Mouse (Mus musculus) thymus, postnatal 25 days (tissue): ENCODE data around the gene Endog.
"Not testable (repeated sequence)": the region's sequence is repeated elsewhere in the genome, so short reads cannot be mapped to it uniquely, and the experiment has no call there.

ENCODE experiments used
- DNase-seq: peaks from one replicate; pipeline ENCODE4 v3.0.0; 2022

Endog gene

DNA sequence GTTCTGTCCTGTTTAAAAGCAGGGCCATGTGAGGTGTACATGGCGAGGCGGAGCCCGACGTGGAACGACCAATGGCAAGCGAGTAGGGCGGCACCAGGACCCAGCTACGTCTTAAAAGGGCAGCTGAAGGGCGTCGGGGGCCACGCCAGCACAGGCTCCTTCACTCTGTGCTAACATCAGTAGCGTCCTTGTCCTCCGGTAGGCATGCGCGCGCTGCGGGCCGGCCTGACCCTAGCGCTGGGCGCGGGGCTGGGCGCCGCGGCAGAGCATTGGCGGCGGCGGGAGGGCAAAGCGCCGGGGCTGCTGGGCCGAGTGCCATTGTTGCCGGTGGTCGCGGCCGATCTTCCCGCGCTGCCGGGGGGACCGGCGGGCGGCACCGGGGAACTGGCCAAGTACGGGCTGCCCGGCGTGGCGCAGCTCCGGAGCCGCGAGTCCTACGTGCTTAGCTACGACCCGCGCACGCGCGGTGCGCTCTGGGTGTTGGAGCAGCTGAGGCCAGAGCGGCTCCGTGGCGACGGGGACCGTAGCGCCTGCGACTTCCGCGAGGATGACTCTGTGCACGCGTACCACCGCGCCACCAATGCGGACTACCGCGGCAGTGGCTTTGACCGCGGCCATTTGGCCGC lies at the start of gene Endog:
TSS of gene Endog (plus strand) at position 123 of the 626 bp plus-strand sequence.
- DNase-seq: peak; percentile 80

DNA sequence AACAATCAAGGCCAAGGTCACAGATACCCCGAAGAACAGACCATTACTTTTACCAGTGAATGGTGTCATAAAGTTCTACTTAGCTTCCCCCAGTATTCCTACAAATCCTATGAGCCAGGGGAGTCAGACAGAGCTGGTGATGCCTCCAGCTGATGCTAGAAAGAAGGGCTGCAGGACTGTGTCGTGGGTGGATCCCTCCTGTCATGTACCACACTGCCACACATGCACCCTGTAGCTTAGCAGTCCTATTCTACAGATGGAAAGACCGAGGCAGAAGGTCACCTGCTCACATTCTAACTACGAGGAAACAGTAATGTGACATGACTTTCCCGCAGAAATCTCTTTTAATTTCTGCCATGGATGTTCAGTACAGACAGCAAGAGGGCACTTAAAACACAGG lies 48.5 kb upstream of the Endog start:
- no peak for DNase-seq

DNA sequence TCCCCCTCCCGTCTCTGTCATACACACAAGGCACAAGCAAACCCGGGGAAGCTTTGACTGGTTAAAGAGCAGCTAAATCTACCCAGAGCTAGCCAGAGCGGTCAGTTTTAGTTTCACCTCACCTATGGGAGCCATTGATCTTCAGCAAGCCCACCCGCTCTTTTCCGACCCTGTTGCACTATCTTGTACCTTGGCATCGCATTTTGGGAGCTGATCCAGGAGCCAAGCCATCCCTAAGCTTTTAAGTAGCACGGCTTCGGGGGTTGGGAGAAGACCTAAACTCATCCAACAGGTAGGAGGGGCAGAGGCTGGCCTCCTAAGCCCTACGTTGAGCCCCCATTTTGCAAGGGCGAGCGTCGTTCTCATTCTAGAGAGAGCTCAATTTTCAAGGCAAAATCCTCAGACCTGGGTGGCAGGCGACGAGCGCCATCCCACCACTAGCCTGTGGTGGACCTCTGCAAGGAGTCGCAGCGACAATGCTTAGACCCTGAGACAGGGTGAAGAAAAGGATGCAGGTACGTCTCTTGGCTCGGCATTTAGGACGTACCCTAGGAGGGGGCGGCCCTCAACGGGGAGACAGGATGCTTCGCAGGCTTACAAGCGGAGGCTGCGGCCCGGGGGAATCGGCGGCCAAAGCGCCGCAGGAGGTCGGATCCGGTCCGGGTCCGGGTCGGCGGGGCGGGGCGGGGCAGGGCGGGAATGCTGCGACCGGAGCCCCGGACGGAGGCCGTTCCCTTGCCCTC lies 47.4 kb upstream of the Endog start:
- DNase-seq: no peak

DNA sequence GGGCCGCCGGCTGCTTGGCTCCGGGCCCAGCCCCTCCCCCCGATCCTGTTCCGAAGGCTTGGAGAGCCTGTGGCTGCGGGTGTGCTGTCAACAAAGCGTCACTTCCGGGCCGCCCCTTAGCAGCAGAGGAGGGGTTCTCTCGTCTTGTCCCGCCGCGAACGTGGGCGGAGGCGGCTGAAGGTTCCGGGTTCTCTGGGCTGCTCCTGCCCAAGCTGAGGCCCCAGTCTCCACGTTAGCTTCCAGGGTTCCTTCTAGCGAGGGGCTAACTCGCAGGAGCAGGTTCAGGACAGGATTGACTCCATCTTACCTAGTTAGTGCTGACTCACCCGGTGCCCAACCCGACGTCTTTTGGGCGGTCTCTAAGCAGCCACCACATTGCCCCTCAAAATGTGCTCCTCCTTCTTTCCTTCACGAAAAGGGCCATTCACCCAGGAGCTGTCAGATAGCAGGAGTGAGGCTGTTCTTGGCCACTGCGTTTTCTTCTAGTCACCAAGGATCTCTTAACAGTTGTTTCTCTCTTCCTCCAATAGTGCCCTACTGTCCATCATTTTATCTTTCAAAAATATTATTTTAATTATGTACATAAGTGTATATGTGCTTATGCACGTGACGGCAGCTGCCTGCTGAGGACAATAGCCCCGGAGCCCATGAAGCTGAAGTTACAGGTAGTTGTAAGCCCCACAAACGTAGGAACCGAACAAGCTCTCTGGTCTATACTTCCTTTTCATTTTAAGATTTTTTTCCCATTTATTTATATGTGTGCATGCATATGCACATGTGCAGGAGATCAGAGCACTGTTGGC lies 46.6 kb upstream of the Endog start, which contains the start of gene Zer1:
TSS of gene Zer1 (minus strand) at position 114 of the 803 bp plus-strand sequence.
- peak; percentile 93 for DNase-seq

GRCm38 (mm10) chr2:30128789-30129188 lies 42.5 kb upstream of the Endog start:
- DNase-seq: peak; percentile 41

DNA sequence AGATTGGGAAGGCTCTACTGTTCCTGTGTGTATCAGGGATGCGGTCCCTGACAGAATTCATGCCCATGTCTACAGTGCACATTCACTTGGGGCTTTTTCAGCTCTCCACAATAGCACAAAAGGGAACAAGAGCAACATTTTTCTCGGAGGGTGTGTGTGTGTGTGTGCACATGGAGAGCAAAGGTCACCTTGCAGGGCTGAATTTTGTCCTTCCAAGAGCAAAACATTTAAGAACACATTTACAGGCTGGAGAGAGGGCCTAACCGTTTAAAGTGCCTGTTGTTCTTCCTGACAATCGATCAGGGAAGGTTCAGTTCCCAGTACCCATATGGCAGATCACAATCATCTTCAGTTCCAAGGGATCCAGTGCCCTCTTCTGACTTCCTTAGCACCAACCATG lies 41.1 kb upstream of the Endog start:
- no peak for DNase-seq

- DNase-seq: not testable (repeated sequence)
Observed at GRCm38 (mm10) chr2:30131240-30131639, 40.1 kb upstream of the Endog start.

DNA sequence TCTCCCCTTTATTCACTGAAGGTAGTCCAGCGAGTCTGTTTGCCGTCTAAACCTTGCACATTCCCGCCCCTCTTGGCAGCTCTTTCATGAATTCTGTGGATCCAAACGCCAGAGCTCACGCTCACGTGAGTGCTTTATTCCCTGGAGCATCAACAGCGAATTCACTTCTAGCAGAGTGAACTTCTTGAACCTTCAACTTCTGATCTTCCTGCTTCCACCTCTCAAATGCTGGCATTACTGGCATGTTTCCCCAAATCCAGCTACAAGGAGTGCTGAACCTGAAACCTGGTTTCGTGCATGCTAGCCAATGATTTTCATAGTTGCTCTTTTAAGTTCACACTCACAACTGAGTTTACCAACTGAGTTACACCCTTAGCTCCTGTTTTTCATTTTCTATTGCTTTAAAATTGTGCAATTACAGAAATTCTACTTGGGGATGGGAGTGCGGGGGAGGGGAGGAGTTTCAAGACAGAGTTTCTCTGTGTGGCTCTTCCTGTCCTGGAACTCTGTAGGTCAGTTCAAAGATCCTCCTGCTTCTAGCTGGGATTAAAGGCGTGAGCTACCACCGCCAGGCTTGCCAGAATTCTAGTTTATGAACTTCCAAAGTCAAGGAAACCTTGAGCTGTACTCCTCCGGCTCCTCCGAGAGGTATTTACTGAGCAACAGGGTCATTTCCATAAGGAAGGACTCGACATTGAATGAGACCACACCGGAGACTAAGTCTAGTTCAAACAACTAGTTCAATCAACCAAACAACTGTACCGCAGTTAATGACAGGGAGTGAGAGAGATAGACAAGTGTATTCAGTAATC lies 38.3 kb upstream of the Endog start:
- no peak for DNase-seq

DNA sequence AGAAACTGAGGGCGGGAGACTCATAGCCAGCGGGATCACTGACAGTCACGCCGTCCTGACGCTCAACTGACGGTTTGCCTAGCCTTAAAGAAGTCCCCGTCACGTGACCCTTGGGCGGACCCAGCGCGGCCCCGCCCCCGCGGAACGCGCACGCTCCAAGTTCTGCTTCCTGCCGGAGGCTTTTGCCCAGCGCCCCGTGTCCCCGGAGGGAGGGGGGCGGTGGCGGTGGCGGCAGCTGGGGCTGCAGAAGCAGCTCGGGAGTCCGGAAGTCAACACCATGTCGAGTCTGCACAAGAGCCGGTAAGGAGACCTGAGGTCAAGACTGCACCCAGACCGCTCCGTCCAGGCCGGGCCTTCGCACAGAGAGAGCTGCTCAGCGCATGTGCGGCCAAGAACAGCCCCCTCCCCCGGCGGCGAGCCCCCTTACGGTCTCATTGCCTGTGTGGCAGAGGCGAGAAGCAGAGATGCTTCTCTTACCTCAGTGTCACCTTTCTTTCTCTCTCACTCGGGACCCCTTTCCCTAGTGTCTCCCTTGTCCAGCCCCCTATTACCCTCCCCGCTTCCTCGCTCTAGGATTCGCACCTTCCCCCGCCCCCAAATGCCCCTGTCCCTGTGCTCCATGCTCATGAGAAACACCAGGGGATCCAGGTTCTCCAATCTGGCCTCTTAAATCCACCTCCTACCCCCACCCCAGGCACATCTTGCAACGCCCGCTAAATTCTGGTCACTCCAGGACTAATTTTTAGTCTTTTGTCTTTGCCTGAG lies 37.5 kb upstream of the Endog start, which contains the start of gene Tbc1d13:
TSS of gene Tbc1d13 (plus strand) at position 134 of the 765 bp plus-strand sequence.
- peak; percentile 99 for DNase-seq

DNA sequence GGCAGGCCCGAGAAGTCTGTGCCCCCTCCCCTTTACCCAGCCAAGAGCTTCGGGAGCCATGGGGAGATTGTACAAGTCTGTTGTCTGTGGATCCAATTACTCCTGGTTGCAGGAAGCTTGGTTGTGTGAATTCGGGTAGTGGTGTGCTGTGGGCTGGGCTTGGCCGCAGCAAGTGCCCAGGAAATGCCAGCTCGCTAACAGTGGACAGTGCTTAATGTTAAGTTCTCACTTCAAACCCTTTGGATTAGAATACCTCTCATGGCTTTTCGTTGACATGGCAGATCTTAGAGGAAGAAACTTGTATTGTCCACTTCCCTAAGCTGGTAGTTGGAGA lies 36.9 kb upstream of the Endog start:
- no peak for DNase-seq

GRCm38 (mm10) chr2:30134928-30135620 lies 36.2 kb upstream of the Endog start:
- DNase-seq: no peak

DNA sequence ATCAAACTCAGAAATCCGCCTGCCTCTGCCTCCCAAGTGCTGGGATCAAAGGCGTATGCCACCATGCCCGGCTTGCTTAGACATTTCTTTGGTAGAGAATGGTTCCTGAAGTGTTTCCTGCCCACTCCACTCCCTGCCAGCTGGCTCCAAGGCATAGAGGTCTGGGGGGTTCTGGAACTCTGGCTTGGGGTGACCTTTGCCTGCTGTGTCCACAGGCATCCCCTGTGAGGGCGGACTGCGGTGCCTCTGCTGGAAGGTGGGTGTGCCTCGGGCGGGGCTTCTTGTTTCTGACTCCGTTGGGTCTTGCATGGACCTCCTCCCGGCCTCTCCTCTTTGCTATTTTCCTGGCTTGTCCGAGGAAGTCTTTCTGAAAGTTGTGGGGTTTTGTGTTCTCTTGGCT lies 34.8 kb upstream of the Endog start:
- no peak for DNase-seq

- DNase-seq: not testable (repeated sequence)
Observed at GRCm38 (mm10) chr2:30140021-30140420, 31.3 kb upstream of the Endog start.

DNA sequence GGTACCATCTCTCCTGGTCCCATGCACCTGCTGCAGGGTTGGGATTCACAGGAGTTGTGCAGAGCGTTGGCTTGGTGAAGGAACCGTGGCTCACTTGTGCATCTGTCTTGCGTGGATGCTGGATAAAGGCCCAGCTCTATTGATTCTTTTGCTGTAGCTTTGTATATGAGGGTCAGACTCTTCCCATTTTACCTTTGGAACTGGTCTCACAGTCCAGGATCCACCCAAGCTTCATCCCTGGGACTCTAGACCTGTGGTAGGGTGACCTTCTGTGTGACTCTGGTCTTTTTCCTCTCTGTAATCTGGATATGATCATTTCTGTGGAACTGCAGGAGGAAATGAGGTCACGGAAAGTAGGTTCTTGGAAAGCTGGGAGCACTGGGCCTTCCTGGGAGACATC lies 26.9 kb upstream of the Endog start:
- DNase-seq: no peak

GRCm38 (mm10) chr2:30147466-30147865 lies 23.8 kb upstream of the Endog start:
- no peak for DNase-seq

DNA sequence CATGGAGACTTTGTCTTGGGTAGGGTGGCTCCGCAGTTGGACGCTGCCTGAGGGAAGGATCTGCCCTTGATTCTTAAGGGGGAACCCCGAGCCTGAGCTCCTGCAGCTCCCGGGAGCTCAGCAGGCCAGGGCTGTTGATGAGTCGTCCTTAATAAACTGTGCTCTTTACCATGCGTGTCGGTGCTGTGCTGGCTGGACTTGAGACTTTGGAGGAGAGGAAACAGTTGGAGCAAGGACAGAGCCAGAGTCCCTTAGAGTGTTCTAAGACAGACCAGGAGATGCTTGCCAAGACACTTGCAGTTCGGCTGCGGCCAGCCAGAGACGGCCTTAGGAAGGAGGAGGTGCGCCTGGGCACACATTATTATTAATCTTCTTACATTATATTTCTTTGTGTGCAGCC lies 19.5 kb upstream of the Endog start:
- DNase-seq: no peak

- no peak for DNase-seq
Observed at GRCm38 (mm10) chr2:30152616-30153015, 18.7 kb upstream of the Endog start.

DNA sequence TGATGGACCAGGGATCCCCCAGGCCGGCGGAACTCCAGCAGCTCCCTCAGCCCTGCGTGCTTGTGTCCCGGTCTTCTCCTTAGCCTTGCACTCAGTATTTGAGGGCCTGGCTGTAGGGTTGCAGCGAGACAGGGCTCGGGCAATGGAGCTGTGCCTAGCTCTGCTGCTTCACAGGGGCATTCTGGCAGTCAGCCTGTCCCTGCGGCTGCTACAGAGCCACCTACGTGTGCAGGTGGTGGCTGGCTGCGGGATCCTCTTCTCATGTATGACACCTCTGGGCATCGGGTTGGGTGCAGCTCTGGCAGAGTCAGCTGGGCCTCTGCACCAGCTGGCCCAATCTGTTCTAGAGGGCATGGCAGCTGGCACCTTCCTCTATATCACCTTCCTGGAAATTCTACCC lies 11.4 kb upstream of the Endog start:
- not testable (repeated sequence) for DNase-seq

GRCm38 (mm10) chr2:30161809-30162208 lies 9.5 kb upstream of the Endog start:
- peak; percentile 43 for DNase-seq

DNA sequence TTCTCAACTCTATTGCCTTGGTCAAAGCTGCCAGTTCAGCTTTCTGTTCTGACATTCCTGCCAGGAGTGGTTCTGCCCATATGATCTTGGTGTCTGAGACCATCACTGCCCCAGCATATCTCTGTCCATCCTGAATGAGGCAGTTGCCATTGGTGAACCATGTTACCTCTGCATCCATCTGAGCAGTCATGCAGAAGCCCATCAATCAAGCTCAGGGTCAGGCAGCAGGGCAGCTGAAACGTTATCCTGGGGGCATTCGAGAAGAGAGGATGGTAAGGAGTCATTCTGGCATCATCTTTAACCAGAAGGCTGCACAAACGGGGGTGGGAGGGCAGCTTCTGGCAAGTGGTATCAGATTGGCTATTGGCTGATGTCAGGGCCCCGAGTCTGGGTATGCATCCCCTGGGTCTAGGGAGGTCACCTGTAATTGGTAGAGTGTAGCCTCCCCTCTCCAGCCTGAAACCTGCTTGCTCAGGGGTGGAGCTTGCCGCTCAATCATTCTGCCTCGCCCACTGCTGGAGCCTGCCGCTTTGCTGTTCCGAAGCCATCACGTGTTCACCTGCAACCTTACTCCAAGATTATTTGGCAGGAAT lies 6.9 kb upstream of the Endog start:
- no peak for DNase-seq

DNA sequence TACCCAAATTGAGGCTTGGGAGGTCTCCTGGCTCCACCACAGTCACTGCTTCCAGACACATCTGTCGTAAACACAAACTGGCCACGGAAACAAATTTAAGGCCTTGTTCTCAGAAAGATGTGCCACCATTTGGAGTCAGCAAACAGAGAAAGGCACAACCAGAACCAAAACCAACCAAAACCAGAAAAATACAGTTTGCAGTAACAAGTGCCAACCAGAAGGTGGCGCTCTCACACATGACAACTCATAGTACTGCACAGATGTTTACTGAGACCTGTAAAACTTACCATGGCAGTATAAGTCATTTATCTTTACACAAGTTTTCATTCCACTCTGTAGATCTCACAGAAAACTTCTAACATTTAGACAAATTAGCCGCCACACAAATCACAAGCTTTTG lies 4.6 kb upstream of the Endog start:
- DNase-seq: no peak
